Mouse (Mus musculus) left cerebral cortex, adult 2 months (tissue): ENCODE measurements around the gene Gpsm1. TPM values are rescaled to one million over a fixed set of nuclear protein-coding genes. Genes with fewer than 3 reads are reported as not detected.

Experiments used
- DNase-seq, 2 experiments: peaks; one replicate each; pipeline ENCODE4 v3.0.0; 2021 to 2022; ENCODE audit warnings: low spot score in 2 of 2, mixed read lengths in 1 of 2; ENCODE audit errors: extremely low spot score in 1 of 2
- H3K27ac ChIP-seq: fragments of 200-600 bp; 2 replicates; pipeline ENCODE4 v1.8.1; 2022
- H3K4me3 ChIP-seq: fragments of 200-600 bp; 2 replicates; pipeline ENCODE4 v1.8.1; 2022
- CTCF ChIP-seq: fragments of 200-600 bp; IDR thresholded peaks from 2 replicates; pipeline ENCODE4 v1.8.1; 2022; ENCODE audit warnings: antibody characterized with exemption, mild to moderate bottlenecking, moderate library complexity
- intact Hi-C: fragments of 180-260 bp; cut with DNase I; formaldehyde crosslinking; loops from one replicate; pipeline ENCODE4 v1.15.1; 2025
- long read RNA-seq, 2 experiments: library from polyadenylated mRNA; stranded (forward); transcript quantifications; one replicate each; pipeline ENCODE4 v2.0.0; 2021; ENCODE audit warnings: borderline mapping rate in 2 of 2
- total RNA-seq, 2 experiments: library from RNA; stranded (reverse); gene quantifications; 2 replicates each; pipeline ENCODE4 v1.2.3; 2021

Gpsm1 gene
- 10 to 100 TPM; 51.5 to 55.9 TPM for total RNA-seq
- long read RNA-seq, experiment 1, transcript Gpsm1-203 (13 exons, 3,127 nt): minor isoform, 14 of 93 reads
- long read RNA-seq, experiment 1, transcript Gpsm1-202 (14 exons, 3,384 nt): major isoform, 58 of 93 reads
- long read RNA-seq, experiment 1, partial matches to known transcripts: 3 of 93 reads
- long read RNA-seq, experiment 1, other reads (novel, unspliced or antisense): 10 of 93 reads
- long read RNA-seq, experiment 2, transcript Gpsm1-203 (13 exons, 3,127 nt): minor isoform, 8 of 92 reads
- long read RNA-seq, experiment 2, transcript Gpsm1-202 (14 exons, 3,384 nt): major isoform, 56 of 92 reads
- long read RNA-seq, experiment 2, partial matches to known transcripts: 7 of 92 reads
- long read RNA-seq, experiment 2, other reads (novel, unspliced or antisense): 12 of 92 reads

GRCm38 (mm10) chr2:26315072-26315924 is at the start of gene Gpsm1:
Gene Gpsm1, plus strand, starts transcription at chr2:26315515.
- TF ChIP-seq CTCF: no peak; the same call in 1 of the 2 replicates
- peak; percentile 78 for DNase-seq
- H3K27ac ChIP-seq: peak within 1 kb of the TSS; percentile 95
- intact Hi-C loops: loop anchor here (5.0 kb wide), 1 partner anchor 72 kb away; the partner anchor contains the start of genes Entr1 and Pmpca
- peak within 1 kb of the TSS; percentile 69 for H3K4me3 ChIP-seq

- H3K27ac ChIP-seq: no peak overlapping the region
- no peak for TF ChIP-seq CTCF
- no peak for DNase-seq
- no peak overlapping the region for H3K4me3 ChIP-seq
- intact Hi-C loops: no loop called here
Measured at GRCm38 (mm10) chr2:26266066-26266742, 49.1 kb upstream of the Gpsm1 start.

- DNase-seq: no peak
- no peak overlapping the region for H3K4me3 ChIP-seq
- no peak overlapping the region for H3K27ac ChIP-seq
- intact Hi-C loops: no loop called here
- no peak for TF ChIP-seq CTCF
Measured at GRCm38 (mm10) chr2:26268216-26268615, 47.1 kb upstream of the Gpsm1 start.

GRCm38 (mm10) chr2:26273611-26274010 is 41.7 kb upstream of the Gpsm1 start:
- DNase-seq: peak; percentile 49 to 55
- TF ChIP-seq CTCF: peak; percentile 83
- H3K4me3 ChIP-seq: no peak overlapping the region
- intact Hi-C loops: loop anchor here (1.0 to 10.0 kb wide), 4 partner anchors 45 to 249 kb away; partner anchors contain the start of gene Ubac1
- H3K27ac ChIP-seq: no peak overlapping the region

- H3K4me3 ChIP-seq: no peak overlapping the region
- no peak overlapping the region for H3K27ac ChIP-seq
- DNase-seq: no peak
- no peak for TF ChIP-seq CTCF
- intact Hi-C loops: loop anchor here (10.0 kb wide), 1 partner anchor 255 kb away; the partner anchor contains the start of gene Ubac1
Measured at GRCm38 (mm10) chr2:26279712-26280111, 35.6 kb upstream of the Gpsm1 start.

GRCm38 (mm10) chr2:26280594-26280993 is 34.7 kb upstream of the Gpsm1 start:
- Histone ChIP-seq H3K27ac (no peak overlapping the region), H3K4me3 (no peak overlapping the region)
- no peak for DNase-seq
- TF ChIP-seq CTCF: no peak
- intact Hi-C loops: no loop called here

- no peak for TF ChIP-seq CTCF
- H3K27ac ChIP-seq: no peak overlapping the region
- DNase-seq: no peak
- no peak overlapping the region for H3K4me3 ChIP-seq
- intact Hi-C loops: no loop called here
Measured at GRCm38 (mm10) chr2:26285804-26286203, 29.5 kb upstream of the Gpsm1 start.

- DNase-seq: no peak
- no peak for TF ChIP-seq CTCF
- H3K4me3 ChIP-seq: no peak overlapping the region
- no peak overlapping the region for H3K27ac ChIP-seq
- intact Hi-C loops: no loop called here
Measured at GRCm38 (mm10) chr2:26286391-26286790, 28.9 kb upstream of the Gpsm1 start.

GRCm38 (mm10) chr2:26290133-26290532 is 25.2 kb upstream of the Gpsm1 start:
- Histone ChIP-seq H3K27ac (no peak overlapping the region), H3K4me3 (no peak overlapping the region)
- intact Hi-C loops: no loop called here
- no peak for TF ChIP-seq CTCF
- DNase-seq: no peak

- H3K4me3 ChIP-seq: no peak within 1 kb of the TSS
- DNase-seq: no peak
- no peak for TF ChIP-seq CTCF
- intact Hi-C loops: no loop called here
- no peak within 1 kb of the TSS for H3K27ac ChIP-seq
Measured at GRCm38 (mm10) chr2:26294457-26294856, 20.9 kb upstream of the Gpsm1 start, which contains the start of gene Ccdc187. Gene Ccdc187, minus strand, starts transcription at chr2:26294557.

GRCm38 (mm10) chr2:26296606-26297195 is 18.6 kb upstream of the Gpsm1 start:
- no peak for TF ChIP-seq CTCF
- no peak overlapping the region for H3K4me3 ChIP-seq
- intact Hi-C loops: no loop called here
- DNase-seq: peak; percentile 65 to 66
- peak overlapping the region; percentile 36 for H3K27ac ChIP-seq
